Mouse (Mus musculus) spleen, adult 10 weeks (tissue): ENCODE data around the gene Chd8. TPM values are rescaled to one million over a fixed set of nuclear protein-coding genes. Genes with fewer than 3 reads are reported as not detected.

Experiments used
- polyA plus RNA-seq: library from polyadenylated mRNA; stranded (reverse); fragments of 350-450 nt; fragmentation: Illumina TruSeq; extraction: RNeasy Lipid Tissue Mini Kit (QIAGEN cat#74804); gene quantifications from one replicate; pipeline ENCODE4 v1.2.3, GENCODE M21; 2015; ENCODE audit warnings: low replicate concordance; ENCODE audit not compliant: insufficient read depth

Chd8 gene
- polyA plus RNA-seq: 138 TPM

GRCm38 (mm10) chr14:52257484-52258213 lies at the start of gene Chd8:
Gene Chd8, minus strand, starts transcription at chr14:52257780.

DNA sequence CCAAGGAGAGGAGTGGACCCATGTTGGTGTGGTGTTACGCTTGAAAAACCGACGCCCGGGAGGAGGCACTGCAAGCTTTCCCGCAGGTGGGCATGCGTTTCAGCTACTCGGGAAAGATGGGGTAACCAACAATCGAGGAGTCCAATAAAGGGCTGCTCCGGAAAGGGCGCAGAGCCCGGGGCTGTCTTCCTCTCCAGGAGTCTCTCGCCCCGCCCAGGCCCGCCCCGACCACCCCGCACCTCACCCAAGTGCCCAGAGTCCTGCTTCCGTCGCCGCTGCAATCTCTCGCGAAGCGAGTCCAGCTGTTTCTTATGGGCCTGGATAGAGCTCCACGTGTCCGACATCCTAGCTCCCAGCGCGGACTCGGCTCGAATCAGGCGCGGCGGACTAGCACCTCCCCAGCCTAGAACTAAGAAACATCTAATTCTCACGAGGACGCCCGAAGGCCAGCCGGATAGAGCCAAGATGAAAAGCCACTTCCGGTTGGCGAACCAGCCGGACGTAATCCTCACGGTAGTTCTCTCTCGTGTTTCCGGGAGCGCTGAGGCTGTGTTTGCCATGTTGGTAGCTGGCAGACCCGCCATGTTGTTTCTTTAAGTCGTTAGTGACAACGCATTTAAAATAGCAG lies 47.2 kb upstream of the Chd8 start, which contains the start of gene Mettl3:
TSS of gene Mettl3 (minus strand) at position 485 of the 628 bp plus-strand sequence.

GRCm38 (mm10) chr14:52278932-52279746 lies 21.6 kb upstream of the Chd8 start, which contains the start of the genes Tox4 and Rab2b:
Gene Tox4, plus strand, starts transcription at chr14:52279146.
Gene Rab2b, minus strand, starts transcription at chr14:52279545.

DNA sequence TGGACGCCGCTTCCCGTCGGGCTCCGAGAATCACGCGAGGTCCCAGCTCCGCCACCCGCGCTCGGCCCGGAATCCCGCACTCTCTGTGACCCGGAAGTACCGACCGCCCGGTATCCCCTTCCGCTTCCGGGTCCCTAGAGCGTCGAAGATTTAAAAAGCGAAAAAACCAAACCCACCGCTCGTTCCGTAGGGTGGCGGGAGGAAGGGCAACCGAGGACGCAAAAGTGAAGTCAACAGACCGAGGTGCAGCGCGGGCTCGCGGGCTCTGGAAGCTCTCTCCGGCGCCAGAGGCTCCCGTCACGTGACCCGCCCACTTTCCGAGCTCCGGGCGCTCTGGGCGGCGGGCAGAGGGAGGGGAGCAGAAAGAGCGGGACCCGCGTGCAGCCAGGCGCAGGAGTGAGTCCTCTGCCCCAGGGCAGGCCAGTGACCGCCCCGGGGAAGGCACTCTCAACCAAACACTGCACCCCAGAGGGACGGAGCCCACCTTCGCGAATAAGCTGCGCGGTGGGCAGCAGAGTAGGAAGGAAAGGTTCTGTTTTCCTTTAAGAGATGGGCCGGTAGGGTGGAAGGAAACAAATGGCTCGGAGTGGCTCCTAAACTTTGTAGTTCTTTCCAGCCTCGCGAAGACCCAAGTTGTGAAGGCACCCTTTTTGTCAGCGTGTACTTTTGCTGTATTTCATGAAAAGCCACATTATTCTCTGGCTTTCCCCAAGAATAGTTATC lies 60.3 kb downstream of the Chd8 start, which contains the start of gene Supt16:
TSS of gene Supt16 (minus strand) at position 261 of the 723 bp plus-strand sequence.

Other genes starting within 250 kb of the Chd8 start
- not detected for gene Tmem253, start 242.1 kb downstream of the Chd8 start, polyA plus RNA-seq
- 3.4 TPM for gene Zfp219, start 237.0 kb downstream of the Chd8 start, polyA plus RNA-seq
- not detected for gene Olfr221, start 215.3 kb downstream of the Chd8 start, polyA plus RNA-seq
- 497 TPM for gene Hnrnpc, start 153.8 kb downstream of the Chd8 start, polyA plus RNA-seq
- gene Rpgrip1, start 147.1 kb downstream of the Chd8 start, polyA plus RNA-seq: 44.6 TPM
- gene Supt16, start 60.4 kb downstream of the Chd8 start, polyA plus RNA-seq: 85.9 TPM
- 54.8 TPM for gene Tox4, start 21.4 kb upstream of the Chd8 start, polyA plus RNA-seq
- 21.4 TPM for gene Rab2b, start 21.8 kb upstream of the Chd8 start, polyA plus RNA-seq
- gene Mettl3, start 47.3 kb upstream of the Chd8 start, polyA plus RNA-seq: 104 TPM
- 5.9 TPM for gene Sall2, start 71.0 kb upstream of the Chd8 start, polyA plus RNA-seq
- not detected for gene Olfr1513, start 98.6 kb upstream of the Chd8 start, polyA plus RNA-seq
- not detected for gene Olfr1512, start 121.4 kb upstream of the Chd8 start, polyA plus RNA-seq
- not detected for gene Olfr1511, start 139.6 kb upstream of the Chd8 start, polyA plus RNA-seq
- not detected for gene Olfr1510, start 156.6 kb upstream of the Chd8 start, polyA plus RNA-seq
- gene Olfr1509, start 185.2 kb upstream of the Chd8 start, polyA plus RNA-seq: not detected
- not detected for gene Olfr1508, start 209.7 kb upstream of the Chd8 start, polyA plus RNA-seq
- gene Olfr1507, start 238.0 kb upstream of the Chd8 start, polyA plus RNA-seq: not detected